15 mouse cellular contexts compared by ENCODE assay signal in genomic region chr13:41401775-41402174, GRCm38 (mm10).
A peak's percentile ranks its signal among the peaks of the same experiment; 100 is the strongest.
DNase-seq lines count a peak whose midpoint lies in the region; ATAC-seq lines count a peak whose summit lies in the region.
"Had no signal": no experiment of that assay in that cellular context is flagged by ENCODE, and none has a peak within 500 bp of the region (broad histone marks: within the 10 kb centered on the region; RNA-seq: fewer than 3 reads in every experiment).

No protein-coding gene starts in this region.

- intact Hi-C loops in heart, postnatal 10 days (cut with DNase I): no loop called here

- H3K36me3 ChIP-seq in hindbrain, embryonic 11.5 days (ENCODE audit: control insufficient read depth, insufficient read depth, low read length): no peaks in the 10 kb centered on the region
- H3K36me3 ChIP-seq: G1E; lung, embryonic 15.5 days had no signal

- WGBS in hindbrain, embryonic 11.5 days: 67% methylated on average over 5 of the region's 6 CpGs

- no peak overlapping the region for H3K4me3 ChIP-seq in hindbrain, embryonic 11.5 days (ENCODE audit: low read depth, low read length)
- H3K4me3 ChIP-seq: layer of hippocampus, adult 2 months; lung, embryonic 15.5 days had no signal

- H3K27me3 ChIP-seq in hindbrain, embryonic 11.5 days (ENCODE audit: control insufficient read depth, insufficient read depth, low read length): no peaks in the 10 kb centered on the region
- H3K27me3 ChIP-seq: lung, embryonic 15.5 days had no signal

- no peak overlapping the region for H3K27ac ChIP-seq in hindbrain, embryonic 11.5 days (ENCODE audit: low read depth, low read length)
- H3K27ac ChIP-seq: layer of hippocampus, adult 2 months had no signal

- peak; percentile 84 for DNase-seq in heart, adult 11 months
- DNase-seq in heart, postnatal 10 days: no peak
- peak; percentile 55 for DNase-seq in 3134 (ENCODE audit: extremely low read depth, insufficient read length, low spot score)
- peak; percentile 6 for DNase-seq in hindbrain, embryonic 11.5 days (ENCODE audit: low spot score)
- DNase-seq in neural tube, embryonic 10.5 days (ENCODE audit: extremely low spot score, low spot score): peak; percentile 16
- DNase-seq in frontal cortex, adult 2 months (ENCODE audit: extremely low spot score in 1 of 2, low spot score in 1 of 2): no peak
- DNase-seq in cerebellum, postnatal 10 days: no peak
- DNase-seq in gastrocnemius, postnatal 25 days: no peak
- DNase-seq: adrenal gland, postnatal 36 days; kidney, adult 2 months; right cerebral cortex, postnatal 4 days had no signal

- H3K4me2 ChIP-seq in hindbrain, embryonic 11.5 days (replicated peaks; ENCODE audit: low read depth, low read length): no peak overlapping the region
- H3K4me2 ChIP-seq: lung, embryonic 15.5 days had no signal

- H3K9ac ChIP-seq in hindbrain, embryonic 11.5 days (ENCODE audit: low read depth, low read length): no peak overlapping the region
- H3K9ac ChIP-seq: lung, embryonic 15.5 days had no signal

- ATAC-seq in hindbrain, embryonic 11.5 days (ENCODE audit: low FRiP score): peak; percentile 60
- ATAC-seq: forebrain, embryonic 14.5 days had no signal

- H3K4me1 ChIP-seq in hindbrain, embryonic 11.5 days (replicated peaks; ENCODE audit: control insufficient read depth, insufficient read depth, low read length): no peaks in the 10 kb centered on the region

- H3K9me3 ChIP-seq in hindbrain, embryonic 11.5 days (ENCODE audit: control insufficient read depth, low read length): no peaks in the 10 kb centered on the region
- H3K9me3 ChIP-seq: G1E; lung, embryonic 15.5 days had no signal

Comparison
In these comparisons a context has a peak if more than half of its experiments do, and no peak if none do; other contexts are left out.
1. DNase-seq: peak in heart, adult 11 months (single experiment), 3134 (single experiment), hindbrain, embryonic 11.5 days (single experiment) and neural tube, embryonic 10.5 days (single experiment); none in heart, postnatal 10 days (0 of 2), frontal cortex, adult 2 months (0 of 2), cerebellum, postnatal 10 days (0 of 2) and gastrocnemius, postnatal 25 days (single experiment).